Mouse (Mus musculus) gastrocnemius, postnatal 14 days (tissue): Measurements from ENCODE around the gene Isx. TPM values are rescaled to one million over a fixed set of nuclear protein-coding genes. Genes with fewer than 3 reads are reported as not detected.
A peak's percentile ranks its signal among the peaks of the same experiment; 100 is the strongest.

Experiments used
- DNase-seq: peaks from one replicate; pipeline ENCODE4 v3.0.0; 2021; ENCODE audit warnings: mixed read lengths
- intact Hi-C: fragments of 180-260 bp; cut with DNase I; formaldehyde crosslinking; loops from one replicate; pipeline ENCODE4 v1.15.1; 2025; ENCODE audit warnings: low total_unique reads
- total RNA-seq, 2 experiments: library from RNA; stranded (reverse); gene quantifications; 2 replicates each; pipeline ENCODE4 v1.2.3; 2021

Isx gene
- total RNA-seq, 2 experiments from 2014 or later: not detected

- intact Hi-C loops: no loop called here
- DNase-seq: no peak
These were observed 18.1 kb downstream of the Isx start for GRCm38 (mm10) chr8:74891030-74891429.

- intact Hi-C loops: no loop called here
These were observed 23.3 kb downstream of the Isx start for GRCm38 (mm10) chr8:74896302-74896701.

GRCm38 (mm10) chr8:74897315-74897714, 24.3 kb downstream of the Isx start:
- intact Hi-C loops: no loop called here
- no peak for DNase-seq

More at GRCm38 (mm10) chr8:74896302-74896701, 23.3 kb downstream of the Isx start:
- no peak for DNase-seq

- intact Hi-C loops: no loop called here
These were observed 26.8 kb downstream of the Isx start for GRCm38 (mm10) chr8:74899796-74900195.

DNA sequence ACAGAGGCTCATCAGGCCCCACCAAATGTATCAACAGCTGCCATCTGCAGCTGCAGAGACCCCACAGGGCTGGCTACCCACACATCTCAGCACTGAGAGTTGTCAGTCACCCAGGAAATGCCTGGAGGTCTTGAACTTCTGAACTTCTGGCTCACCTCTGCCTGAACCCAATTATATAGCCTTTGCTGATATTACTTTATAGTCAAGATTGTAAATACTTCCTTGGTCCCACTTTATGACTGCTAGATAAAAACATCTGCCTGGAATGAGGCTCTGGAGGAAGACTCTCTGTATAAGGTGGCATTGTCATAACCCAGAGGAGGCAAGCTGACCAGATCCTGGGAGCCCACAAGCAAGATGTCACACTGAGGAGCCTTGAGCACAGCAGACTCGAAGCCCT, 28.8 kb downstream of the Isx start:
- DNase-seq: no peak

More at GRCm38 (mm10) chr8:74899796-74900195, 26.8 kb downstream of the Isx start:
- no peak for DNase-seq

DNA sequence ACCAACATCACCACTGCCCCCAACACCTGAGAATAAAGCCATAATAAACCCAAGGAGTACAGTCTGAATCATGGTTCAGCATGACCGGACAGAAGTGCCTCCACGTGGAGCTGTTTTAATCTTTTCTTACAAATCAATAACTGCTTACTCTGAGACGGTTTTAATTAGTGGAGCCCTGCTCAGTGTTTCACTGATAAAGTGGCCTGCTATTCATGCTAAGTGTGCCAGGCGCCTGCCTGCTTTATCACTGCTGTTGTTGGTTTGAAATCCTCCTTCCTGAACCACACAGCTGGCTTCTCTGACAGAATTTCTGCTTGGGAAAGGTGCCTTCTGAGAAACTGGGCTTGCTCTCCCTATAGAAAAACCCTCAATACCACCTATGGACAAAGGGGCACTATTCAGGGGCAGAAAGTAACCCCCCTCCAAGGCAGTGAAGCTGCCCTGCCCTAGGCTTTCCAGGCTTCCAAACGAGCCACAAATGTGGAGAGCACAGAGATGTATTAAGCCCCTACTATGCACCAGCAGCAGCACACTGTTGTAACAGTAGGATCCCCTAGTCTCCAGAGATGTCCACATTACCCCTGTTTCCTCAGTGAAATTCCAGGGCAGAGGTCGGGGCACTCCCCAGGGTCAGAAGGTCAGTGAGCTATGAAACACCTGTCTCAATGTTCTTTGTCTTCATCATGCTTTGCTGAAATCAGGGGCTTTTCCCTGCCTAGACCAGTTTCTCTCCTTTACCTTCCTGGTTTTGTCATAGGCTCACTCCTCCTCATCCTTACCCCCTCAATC, 30.3 kb downstream of the Isx start:
- intact Hi-C loops: no loop called here
- no peak for DNase-seq

More for the DNA sequence above, 28.8 kb downstream of the Isx start:
- intact Hi-C loops: no loop called here

- intact Hi-C loops: no loop called here
- no peak for DNase-seq
These were observed 33.4 kb downstream of the Isx start for GRCm38 (mm10) chr8:74906333-74906732.

DNA sequence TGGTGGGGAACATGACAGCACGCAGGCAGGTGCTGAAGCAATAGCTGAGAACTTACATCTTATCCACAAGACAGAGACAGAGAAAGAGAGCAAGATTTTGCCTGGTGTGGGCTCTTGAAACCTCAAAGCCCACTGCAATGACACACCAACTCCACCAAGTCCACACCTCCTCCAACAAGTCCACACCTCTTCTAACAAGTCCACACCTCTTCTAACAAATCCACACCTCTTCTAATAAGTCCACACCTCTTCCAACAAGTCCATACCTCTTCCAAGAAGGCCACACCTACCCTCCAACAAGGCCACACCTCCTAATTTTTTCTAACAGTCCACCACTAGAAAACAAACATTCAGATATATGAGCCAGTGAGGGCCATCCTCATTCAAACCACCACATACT, 37.7 kb downstream of the Isx start:
- intact Hi-C loops: no loop called here
- no peak for DNase-seq

DNA sequence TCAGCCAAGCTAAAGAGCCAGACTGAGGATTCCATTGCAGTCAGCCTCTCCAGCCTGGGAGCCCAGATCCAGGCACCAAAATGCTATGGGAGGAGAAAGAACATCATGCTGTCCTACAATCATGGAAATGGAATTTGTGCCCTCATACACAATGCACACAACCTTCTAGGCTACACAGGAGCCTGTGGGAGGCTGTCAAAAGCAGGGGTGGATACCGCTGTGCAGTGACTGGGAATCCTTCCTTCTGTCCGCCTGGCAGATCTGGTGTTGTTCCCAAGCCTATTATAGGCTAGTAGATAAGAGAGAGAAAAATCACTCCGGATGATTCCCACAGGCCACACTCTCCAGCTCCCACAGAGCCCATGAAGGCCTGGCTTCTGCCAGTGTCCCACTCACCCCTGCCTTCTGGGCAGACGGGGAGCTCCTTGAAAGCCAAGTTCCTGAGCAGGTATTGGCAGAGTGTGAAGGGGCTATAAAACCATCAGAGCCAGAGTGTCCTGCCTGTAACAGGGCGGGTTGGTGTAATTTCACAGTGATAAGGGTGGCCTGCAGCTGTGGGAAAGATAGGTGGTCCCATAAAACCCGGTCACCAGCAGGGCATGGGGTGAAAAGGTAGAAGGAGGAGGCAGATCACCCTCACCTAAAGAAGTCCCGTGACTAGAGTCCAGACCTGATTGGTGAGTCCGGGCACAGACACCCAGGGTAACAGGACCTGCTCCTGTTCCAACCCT, 47.9 kb downstream of the Isx start:
- DNase-seq: no peak
- intact Hi-C loops: no loop called here

- intact Hi-C loops: no loop called here
- DNase-seq: no peak
These were observed 49.0 kb downstream of the Isx start for GRCm38 (mm10) chr8:74921882-74922518.

DNA sequence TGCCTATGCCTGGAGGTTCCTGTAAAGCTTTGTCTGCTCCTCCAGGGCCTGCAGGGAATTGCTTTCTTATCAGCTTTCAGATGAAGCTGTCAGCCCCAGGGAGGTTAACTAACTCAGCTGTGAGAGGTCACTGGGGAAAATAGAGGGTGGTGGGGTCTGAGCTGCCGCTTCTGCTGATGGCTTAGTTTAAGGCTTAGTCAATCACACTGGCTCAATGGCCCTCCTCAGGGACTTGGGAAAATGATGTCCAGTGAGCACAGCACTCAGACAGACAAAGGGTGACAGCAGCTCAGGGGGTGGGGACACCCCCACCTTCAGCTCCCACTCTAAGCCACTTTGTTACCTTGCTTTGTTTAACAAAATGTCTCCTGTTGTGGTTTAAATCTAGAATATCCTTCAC, 55.0 kb downstream of the Isx start:
- intact Hi-C loops: no loop called here
- DNase-seq: no peak

DNA sequence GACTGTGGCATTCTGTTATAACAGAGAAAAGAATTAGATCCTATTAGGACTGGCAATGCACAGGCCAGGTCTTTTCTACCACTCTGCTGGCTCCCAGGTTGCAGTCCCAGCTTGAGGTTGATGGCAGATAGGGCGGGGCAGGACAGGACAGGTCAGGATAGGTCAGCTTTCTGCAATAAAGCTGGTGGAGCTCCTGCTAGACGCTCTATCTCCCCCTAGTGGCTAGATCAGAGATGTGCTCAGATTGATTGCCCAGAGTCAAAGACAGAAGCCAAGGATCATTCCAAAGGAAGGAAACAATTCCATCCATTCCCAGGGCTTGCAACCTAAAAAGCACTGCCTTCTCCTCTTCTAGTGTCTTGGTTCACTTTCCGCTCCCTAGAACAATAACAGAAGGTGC, 57.8 kb downstream of the Isx start:
- intact Hi-C loops: loop anchor here (10.0 kb wide), 1 partner anchor 76 kb away; no protein-coding TSS in a partner anchor

GRCm38 (mm10) chr8:74935308-74935707, 62.3 kb downstream of the Isx start:
- intact Hi-C loops: loop anchor here (10.0 kb wide), 1 partner anchor 81 kb away; no protein-coding TSS in a partner anchor

More for the DNA sequence above, 57.8 kb downstream of the Isx start:
- DNase-seq: peak; percentile 6

GRCm38 (mm10) chr8:74936656-74937055, 63.7 kb downstream of the Isx start:
- intact Hi-C loops: loop anchor here (10.0 kb wide), 1 partner anchor 82 kb away; no protein-coding TSS in a partner anchor

More at GRCm38 (mm10) chr8:74935308-74935707, 62.3 kb downstream of the Isx start:
- DNase-seq: peak; percentile 15

GRCm38 (mm10) chr8:74942056-74942455, 69.1 kb downstream of the Isx start:
- intact Hi-C loops: no loop called here
- no peak for DNase-seq

More at GRCm38 (mm10) chr8:74936656-74937055, 63.7 kb downstream of the Isx start:
- no peak for DNase-seq

Other genes with a start within 250 kb of the Isx start
- gene Hmgxb4, start 120.2 kb downstream of the Isx start, total RNA-seq: 1 to 10 TPM; 8.3 to 9.9 TPM
- gene Tom1, start 160.5 kb downstream of the Isx start, total RNA-seq: 10 to 100 TPM; 43.8 to 47.2 TPM
- 10 to 100 TPM; 12.2 to 13.8 TPM for gene Hmox1, start 220.4 kb downstream of the Isx start, total RNA-seq
- gene Mcm5, start 236.4 kb downstream of the Isx start, total RNA-seq: 1 to 10 TPM; 4.4 to 7.1 TPM